Mouse (Mus musculus): ENCODE measurements around the gene Hsd3b2.

- no peak for TF ChIP-seq GATA1 (IDR thresholded peaks at IDR 0.05; ENCODE audit: borderline replicate concordance, low read length)
- TF ChIP-seq FLI1 (IDR thresholded peaks at IDR 0.05; ENCODE audit: low read length), result no peak
These were observed 43.6 kb downstream of the Hsd3b2 start for GRCm38 (mm10) chr3:98680786-98681185.

Data from megakaryocyte, embryonic 14.5 days (primary cell).